Mouse (Mus musculus) cerebellum, adult 9-10 months (tissue): ENCODE results near the gene Diexf.

Source experiments
- DNase-seq: peaks from one replicate; pipeline ENCODE4 v3.0.0; 2022

Gene Diexf

DNA sequence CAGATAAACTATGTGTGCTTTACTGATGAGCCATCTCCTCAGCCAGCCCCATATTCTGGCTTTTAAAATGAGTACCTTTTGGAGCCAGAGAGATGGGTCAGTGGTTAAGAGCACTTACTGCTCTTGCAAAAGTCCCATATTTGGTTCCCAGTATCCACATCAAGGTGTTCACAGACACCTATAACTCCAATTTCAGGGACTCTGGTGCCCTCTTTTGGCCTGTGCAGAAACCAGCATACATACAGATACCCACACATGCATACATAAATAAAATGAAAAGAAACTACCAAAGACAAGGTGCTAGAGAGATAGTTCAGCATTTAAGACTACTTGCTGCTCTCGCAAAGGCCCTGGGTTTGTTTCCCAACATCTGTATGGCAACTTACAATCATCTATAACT, 46.1 kb downstream of the Diexf start:
- no peak for DNase-seq

DNA sequence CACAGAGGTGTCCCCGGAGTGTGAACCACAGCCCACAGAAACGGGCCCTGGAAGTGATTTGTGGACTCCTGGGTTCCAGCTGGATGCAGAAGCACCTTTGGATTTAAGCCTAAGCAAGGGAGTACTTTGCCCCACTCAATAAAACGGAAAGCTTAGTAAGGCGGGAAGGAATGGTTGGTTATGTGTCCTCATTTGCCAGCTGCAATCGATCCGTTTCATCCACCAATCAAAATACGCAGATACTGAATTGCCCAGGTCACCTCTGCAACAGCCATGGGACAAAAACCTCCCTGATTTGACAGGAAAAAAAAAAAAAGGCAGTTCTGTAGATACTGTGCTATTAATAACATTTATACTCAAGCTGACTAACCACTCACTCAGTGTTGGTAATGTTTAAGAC, 47.0 kb downstream of the Diexf start:
- no peak for DNase-seq

DNA sequence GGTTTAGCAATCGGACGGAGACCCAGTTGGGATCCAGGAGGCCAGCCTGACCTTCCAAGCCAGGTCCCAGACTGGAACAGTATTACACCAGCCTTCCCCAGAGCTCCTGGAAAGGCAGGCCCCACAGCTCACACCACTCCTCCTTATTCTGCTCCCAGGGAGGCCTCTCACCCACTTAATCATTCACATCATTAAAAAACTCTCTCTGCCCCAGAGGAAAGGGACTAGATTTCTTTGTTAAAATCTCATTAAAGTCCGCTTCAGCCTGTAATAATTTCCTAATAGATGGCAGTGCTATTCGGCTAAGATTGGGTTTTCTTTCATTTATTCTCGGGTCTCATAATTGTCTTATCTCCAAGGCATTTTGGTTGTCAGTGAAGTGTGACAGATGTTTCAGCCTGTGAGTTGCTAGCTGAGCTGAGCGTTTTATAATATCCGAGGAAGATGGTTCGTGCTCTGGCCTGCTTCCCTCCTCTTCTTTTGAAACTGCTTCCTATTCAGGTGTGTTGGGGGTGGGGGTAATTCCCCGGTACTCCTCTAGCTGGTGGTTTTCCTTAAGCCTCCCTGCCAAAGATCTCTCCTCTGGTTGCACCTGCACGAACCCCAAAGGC, 47.7 kb downstream of the Diexf start:
- DNase-seq = no peak

DNA sequence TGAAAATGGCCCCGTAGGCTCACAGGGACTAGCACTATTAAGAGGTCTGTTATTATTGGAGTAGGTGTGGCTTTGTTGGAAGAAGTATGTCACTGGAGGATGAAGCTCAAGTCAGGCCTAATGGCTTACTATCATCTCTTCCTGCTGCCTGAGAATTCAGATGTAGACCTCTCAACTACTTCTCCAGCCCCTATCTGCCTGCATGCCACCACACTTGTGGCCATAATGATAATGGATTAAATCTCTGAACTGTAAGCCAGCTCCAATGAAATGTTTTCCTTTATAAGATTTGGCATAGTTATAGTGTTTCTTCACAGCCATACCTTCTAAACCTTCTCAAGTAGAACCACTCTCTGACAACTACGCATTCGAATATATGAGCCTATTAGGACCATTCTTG, 67.5 kb downstream of the Diexf start:
- no peak for DNase-seq

DNA sequence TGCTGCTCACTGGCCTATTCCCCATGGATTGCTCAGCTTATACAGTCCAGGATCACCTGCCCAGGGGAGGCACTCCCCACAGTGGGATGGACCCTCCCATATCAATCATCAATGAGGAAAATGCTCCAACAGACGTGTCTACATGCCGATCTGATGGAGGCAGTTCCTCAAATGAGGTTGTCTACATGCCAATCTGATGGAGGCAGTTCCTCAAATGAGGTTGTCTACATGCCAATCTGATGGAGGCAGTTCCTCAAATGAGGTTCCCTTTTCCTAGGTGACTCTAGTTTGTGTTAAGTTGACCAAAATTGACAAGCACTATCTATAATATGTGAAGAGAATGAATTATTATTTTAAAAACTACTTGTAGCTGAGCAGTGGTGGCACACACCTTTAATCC, 69.9 kb downstream of the Diexf start:
- DNase-seq = no peak

DNA sequence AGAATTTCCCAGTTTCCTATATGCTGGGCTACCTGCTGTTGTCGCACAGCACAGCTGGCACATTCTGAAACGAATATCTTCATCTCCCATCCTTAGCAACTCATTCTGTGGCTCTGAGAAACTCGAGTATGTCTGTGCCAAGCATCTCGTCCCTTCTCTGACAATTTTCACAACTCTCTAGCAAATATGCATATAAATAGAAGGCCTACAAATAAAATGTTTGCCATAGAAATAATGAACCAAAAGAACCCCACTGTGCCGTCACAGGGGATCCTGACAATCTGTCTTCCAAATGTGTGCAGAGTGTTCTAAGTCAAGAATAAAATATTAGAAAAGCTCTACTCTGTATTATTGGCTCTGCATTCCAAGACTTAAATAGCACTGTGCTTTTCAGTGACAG, 70.5 kb downstream of the Diexf start:
- peak; percentile 10 for DNase-seq

DNA sequence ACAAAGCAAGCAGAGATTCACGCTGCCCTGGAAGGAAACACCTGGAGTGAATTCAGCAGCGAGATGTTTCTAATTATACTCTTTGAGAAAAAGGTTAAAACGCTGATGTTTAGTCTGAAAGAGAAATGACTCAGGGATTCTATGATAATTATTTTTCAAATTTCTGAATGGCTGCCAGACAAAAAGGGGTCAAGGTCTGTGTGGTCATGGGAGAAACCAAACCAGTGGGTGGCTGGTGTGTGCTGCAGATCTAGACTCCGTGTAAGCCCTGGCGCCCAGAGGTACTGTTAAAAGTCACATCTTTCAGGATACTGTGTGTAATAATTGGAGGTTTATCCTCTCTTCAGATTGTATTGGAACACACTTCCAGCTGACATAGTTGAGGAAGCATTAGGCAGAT, 75.7 kb downstream of the Diexf start:
- no peak for DNase-seq

DNA sequence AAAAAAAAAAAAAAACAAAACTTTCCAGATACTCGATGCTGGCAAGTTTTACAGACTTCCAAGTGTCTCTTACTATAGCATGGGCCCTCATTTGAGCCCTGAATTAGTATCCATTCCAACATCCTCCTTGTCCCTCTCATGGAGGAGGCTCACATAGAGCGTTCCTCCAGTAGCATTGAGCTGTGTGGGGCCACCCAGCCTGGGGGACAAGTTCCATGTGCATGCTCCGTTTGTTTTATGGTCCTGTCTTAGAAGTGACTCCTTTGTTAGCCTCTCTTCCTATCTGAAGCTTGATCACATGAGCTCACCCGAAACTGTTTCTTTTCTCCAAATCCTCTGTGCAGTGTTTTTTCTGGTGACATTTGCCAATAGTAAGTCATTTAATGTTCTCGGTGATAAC, 77.0 kb downstream of the Diexf start:
- DNase-seq = no peak

DNA sequence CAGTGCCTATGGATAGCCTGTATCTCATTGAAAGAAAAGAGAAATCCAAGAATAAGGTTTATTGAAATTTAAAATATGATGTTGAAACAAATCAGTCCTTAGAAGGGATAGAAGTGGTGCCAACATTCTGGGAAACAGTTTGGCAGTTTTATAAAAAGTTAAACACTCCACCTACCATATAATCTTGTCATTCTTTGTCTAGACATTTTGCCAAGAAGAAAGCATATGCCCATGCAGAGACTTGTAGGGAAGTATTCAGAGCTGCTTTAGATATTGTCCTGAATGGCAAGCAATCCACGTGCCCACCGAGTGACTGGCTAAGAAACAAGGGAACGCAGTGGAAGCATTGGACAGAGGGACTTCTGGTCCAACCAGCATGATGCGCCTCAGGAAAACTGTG, 82.5 kb downstream of the Diexf start:
- no peak for DNase-seq

DNA sequence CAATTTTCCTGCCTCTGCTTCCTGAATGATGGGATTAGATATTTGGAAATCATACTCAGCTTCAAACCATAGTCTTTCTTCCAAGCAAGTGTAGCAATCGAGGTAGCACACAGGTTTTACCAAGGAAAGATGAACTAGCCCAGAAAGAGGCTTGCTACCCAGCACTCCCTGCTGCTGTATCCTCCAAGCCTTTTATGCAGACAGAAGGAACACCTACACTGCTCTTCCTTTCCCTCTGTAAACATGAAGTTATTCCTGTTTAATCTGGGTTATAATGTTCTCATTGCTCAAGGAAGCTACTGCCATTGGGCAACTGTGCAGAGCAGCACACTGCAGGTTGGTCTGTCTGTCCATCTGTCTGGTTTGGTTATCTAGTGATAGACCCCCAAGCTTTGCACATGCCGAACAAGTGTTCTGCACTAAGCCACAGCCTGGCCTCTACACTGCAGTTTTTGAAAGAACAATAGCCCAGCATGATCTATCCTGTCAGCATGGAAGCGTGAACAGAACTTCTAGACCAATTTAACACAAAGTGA, 87.2 kb downstream of the Diexf start:
- no peak for DNase-seq
